Mouse (Mus musculus) G1E (cell line): ENCODE measurements around the gene Tbc1d22a.

Source experiments
- CTCF ChIP-seq: IDR thresholded peaks from 2 replicates; pipeline ENCODE4 v1.5.1; 2012; ENCODE audit warnings: low read depth, low read length, inconsistent platforms, mixed read lengths
- POLR2AphosphoS5 ChIP-seq: IDR thresholded peaks from 2 replicates; pipeline ENCODE4 v1.6.1; 2012; ENCODE audit warnings: low read depth, low read length, inconsistent platforms; ENCODE audit not compliant: insufficient replicate concordance

DNA sequence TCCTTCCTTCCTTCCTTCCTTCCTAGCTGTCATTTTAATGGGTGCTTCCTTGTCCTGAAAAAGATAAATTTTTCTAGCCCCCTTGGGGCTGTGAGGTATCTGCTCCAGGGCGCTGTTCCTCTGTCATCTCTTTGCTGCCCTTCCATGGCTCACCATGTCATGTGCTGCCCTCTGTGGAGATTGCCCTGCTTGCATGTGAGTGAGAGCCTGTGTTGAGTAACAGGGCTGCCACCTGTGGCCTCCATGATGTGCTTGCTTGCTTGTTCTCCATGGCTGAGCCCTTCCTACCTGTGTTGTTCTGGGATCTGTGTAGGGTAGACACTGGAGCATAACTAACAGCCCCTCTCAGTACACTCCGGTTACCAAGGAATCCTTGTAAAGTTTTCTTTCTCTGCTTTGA is 12.7 kb downstream of the Tbc1d22a start:
- TF ChIP-seq CTCF (no peak), POLR2AphosphoS5 (no peak)
